Mouse (Mus musculus): ENCODE data around the gene Gm10644.

The Gm10644 gene

GRCm38 (mm10) chr8:83980250-83980649 is 25.2 kb upstream of the Gm10644 start:
- no peak for DNase-seq

- no peak for DNase-seq
Measured at GRCm38 (mm10) chr8:83978200-83978599, 23.2 kb upstream of the Gm10644 start.

- DNase-seq, result no peak
Measured at GRCm38 (mm10) chr8:83977646-83978045, 22.6 kb upstream of the Gm10644 start.

GRCm38 (mm10) chr8:83976779-83977350 is 21.9 kb upstream of the Gm10644 start:
- DNase-seq, result no peak

- no peak for DNase-seq
Measured at GRCm38 (mm10) chr8:83976101-83976630, 21.2 kb upstream of the Gm10644 start.

GRCm38 (mm10) chr8:83974521-83974920 is 19.5 kb upstream of the Gm10644 start:
- DNase-seq, result no peak

GRCm38 (mm10) chr8:83973161-83974031 is 18.4 kb upstream of the Gm10644 start:
- peak; percentile 33 to 45 for DNase-seq

GRCm38 (mm10) chr8:83972150-83973120 is 17.4 kb upstream of the Gm10644 start, which contains the start of gene Prkaca:
Prkaca (plus strand) TSS chr8:83972993.
- DNase-seq, result peak; percentile 97 to 100

GRCm38 (mm10) chr8:83971661-83972060 is 16.7 kb upstream of the Gm10644 start:
- DNase-seq, result no peak

GRCm38 (mm10) chr8:83971121-83971520 is 16.1 kb upstream of the Gm10644 start:
- DNase-seq, result no peak

GRCm38 (mm10) chr8:83967701-83968100 is 12.7 kb upstream of the Gm10644 start:
- no peak for DNase-seq

GRCm38 (mm10) chr8:83964015-83964765 is 9.2 kb upstream of the Gm10644 start:
- DNase-seq, result no peak

GRCm38 (mm10) chr8:83956789-83957188 is 1.8 kb upstream of the Gm10644 start:
- DNase-seq, result no peak

GRCm38 (mm10) chr8:83955958-83956218 is 883 bp upstream of the Gm10644 start:
- no peak for DNase-seq

- DNase-seq, result no peak
Measured at GRCm38 (mm10) chr8:83954749-83955105, 278 bp downstream of the Gm10644 start.

GRCm38 (mm10) chr8:83945540-83945939 is 9.5 kb downstream of the Gm10644 start:
- no peak for DNase-seq

- DNase-seq, result no peak
Measured at GRCm38 (mm10) chr8:83942446-83942845, 12.6 kb downstream of the Gm10644 start.

GRCm38 (mm10) chr8:83941066-83941677 is 13.8 kb downstream of the Gm10644 start:
- DNase-seq, result no peak

- no peak for DNase-seq
Measured at GRCm38 (mm10) chr8:83938330-83938729, 16.7 kb downstream of the Gm10644 start.

GRCm38 (mm10) chr8:83937645-83938044 is 17.4 kb downstream of the Gm10644 start:
- DNase-seq, result no peak

- DNase-seq, result peak in 1 of 2 experiments; percentile 3
Measured at GRCm38 (mm10) chr8:83935435-83935834, 19.6 kb downstream of the Gm10644 start.

- DNase-seq, result peak in 1 of 2 experiments; percentile 1
Measured at GRCm38 (mm10) chr8:83934994-83935393, 20.0 kb downstream of the Gm10644 start.
